ENCODE assay signal across 8 mouse cellular contexts in the genomic region with DNA sequence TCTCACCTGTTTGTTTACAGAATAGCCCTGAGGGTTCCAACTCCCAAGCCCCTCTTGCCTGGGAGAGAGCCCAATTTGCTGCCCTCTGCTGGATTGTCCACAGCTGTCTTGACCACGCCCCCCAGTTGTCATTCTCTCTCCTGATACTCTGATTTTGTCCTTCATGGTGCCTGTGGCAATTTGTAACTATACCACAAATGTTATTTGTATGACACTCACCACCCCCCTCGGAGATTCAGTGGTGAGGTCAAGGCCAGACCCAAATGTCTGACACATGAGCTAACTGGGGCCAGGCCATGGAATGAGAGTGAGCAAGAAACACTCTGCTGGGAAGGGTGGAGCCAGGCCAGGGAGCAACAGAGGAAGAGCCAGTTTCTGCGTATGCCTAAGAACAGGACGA. TPM values are rescaled to one million over a fixed set of nuclear protein-coding genes. Genes with fewer than 3 reads are reported as not detected.
DNase-seq lines count a peak whose midpoint lies in the region; ATAC-seq and TF ChIP-seq lines count a peak whose summit lies in the region.

No protein-coding gene starts in this region.

- no peak overlapping the region for H3K4me3 ChIP-seq in heart, postnatal 0 days (ENCODE audit: low read depth, low read length)
- no peak overlapping the region for H3K4me3 ChIP-seq in heart, embryonic 10.5 days
- H3K4me3 ChIP-seq in heart, embryonic 12.5 days: no peak overlapping the region

- H3K4me1 ChIP-seq in heart, postnatal 0 days (ENCODE audit: control insufficient read depth, insufficient read depth): no peaks in the 10 kb centered on the region
- H3K4me1 ChIP-seq in heart, embryonic 10.5 days: peaks cover 23% of the 10 kb centered on the region
- H3K4me1 ChIP-seq in heart, embryonic 12.5 days (replicated peaks): peaks cover 12% of the 10 kb centered on the region

- 37% methylated on average over 4 of the region's 4 CpGs for WGBS in heart, postnatal 0 days
- 31% methylated on average over 4 of the region's 4 CpGs for WGBS in heart, embryonic 10.5 days
- WGBS in heart, embryonic 12.5 days: 35% methylated on average over 4 of the region's 4 CpGs

- peak; percentile 68 for ATAC-seq in heart, postnatal 0 days (ENCODE audit: insufficient read depth, low read depth)
- ATAC-seq in heart, embryonic 12.5 days (ENCODE audit: insufficient number of reproducible peaks, low FRiP score): no peak

- no peaks in the 10 kb centered on the region for H3K36me3 ChIP-seq in heart, postnatal 0 days (replicated peaks; ENCODE audit: control insufficient read depth, insufficient read depth, low read length)
- peaks cover 18% of the 10 kb centered on the region for H3K36me3 ChIP-seq in heart, embryonic 10.5 days
- peaks cover 14% of the 10 kb centered on the region for H3K36me3 ChIP-seq in heart, embryonic 12.5 days

- H3K4me2 ChIP-seq in heart, postnatal 0 days (ENCODE audit: low read depth, low read length): no peak overlapping the region
- no peak overlapping the region for H3K4me2 ChIP-seq in heart, embryonic 12.5 days

- TF ChIP-seq EP300 in heart, postnatal 0 days (IDR thresholded peaks at IDR 0.05; ENCODE audit: low read depth): no peak

- peak; percentile 55 for TF ChIP-seq CTCF in heart, postnatal 0 days (IDR thresholded peaks at IDR 0.05; ENCODE audit: low read depth)

- H3K9me3 ChIP-seq in heart, postnatal 0 days (replicated peaks; ENCODE audit: control insufficient read depth, low read length): peaks cover 5% of the 10 kb centered on the region; the same call in 1 of the 2 replicates
- peaks cover 6% of the 10 kb centered on the region; the same call in 1 of the 2 replicates for H3K9me3 ChIP-seq in heart, embryonic 10.5 days
- peaks cover 15% of the 10 kb centered on the region for H3K9me3 ChIP-seq in heart, embryonic 12.5 days (replicated peaks)

- no peak for DNase-seq in heart, postnatal 0 days (ENCODE audit: low spot score)
- DNase-seq in heart, embryonic 10.5 days (ENCODE audit: low spot score): no peak
- peak; percentile 41 for DNase-seq in urinary bladder, postnatal 14 days (ENCODE audit: low spot score)
- no peak for DNase-seq in urinary bladder, postnatal 10 days (ENCODE audit: low spot score)
- DNase-seq in fibroblast of lung, adult 2 months (ENCODE audit: low read depth): peak; percentile 19
- DNase-seq in lung, postnatal 36 days: peak; percentile 45
- DNase-seq in ovary, adult 18-20 months (ENCODE audit: low spot score): no peak

- no peaks in the 10 kb centered on the region for H3K27me3 ChIP-seq in heart, postnatal 0 days (ENCODE audit: control insufficient read depth, insufficient read depth, low read length)
- H3K27me3 ChIP-seq in heart, embryonic 10.5 days (ENCODE audit: insufficient read depth, poor library complexity, severe bottlenecking): 0 out of 2 replicates have a peak, but pooled peaks cover 2% of the 10 kb centered on the region
- peaks cover 12% of the 10 kb centered on the region for H3K27me3 ChIP-seq in heart, embryonic 12.5 days (replicated peaks)

- no peak overlapping the region for H3K9ac ChIP-seq in heart, postnatal 0 days (replicated peaks; ENCODE audit: low read depth, low read length)
- H3K9ac ChIP-seq in heart, embryonic 12.5 days: no peak overlapping the region

- H3K27ac ChIP-seq in heart, postnatal 0 days (ENCODE audit: low read depth): no peak overlapping the region
- H3K27ac ChIP-seq in heart, embryonic 10.5 days: no peak overlapping the region
- no peak overlapping the region for H3K27ac ChIP-seq in heart, embryonic 12.5 days (ENCODE audit: poor library complexity, severe bottlenecking)

RNA-seq across cellular contexts. Expression of a gene that starts 4.7 kb away (rescaled TPM):
- 1.1 and 8.1 TPM in 2 replicates for total RNA-seq in heart, postnatal 0 days (2014; rRNA removed; ENCODE audit: low replicate concordance)
- polyA plus RNA-seq in heart, postnatal 0 days (2015; fragmentation: Nextera tagmentation; extraction: Ambion mirVana): 10.4 and 13.8 TPM in 2 replicates
- polyA plus RNA-seq in heart, embryonic 10.5 days (2016; fragmentation: Nextera tagmentation; extraction: Ambion mirVana): 0.39 and 0.81 TPM in 2 replicates
- polyA plus RNA-seq in heart, embryonic 12.5 days (2016; fragmentation: Nextera tagmentation; extraction: Ambion mirVana): 1.1 TPM in 2 replicates

RNA-seq across cellular contexts. Expression of a gene that starts 7.6 kb away (rescaled TPM):
- 0.23 and 4.6 TPM in 2 replicates for total RNA-seq in heart, postnatal 0 days (2014; rRNA removed; ENCODE audit: low replicate concordance)
- polyA plus RNA-seq in heart, postnatal 0 days (2015; fragmentation: Nextera tagmentation; extraction: Ambion mirVana): 2.5 and 2.6 TPM in 2 replicates
- polyA plus RNA-seq in heart, embryonic 10.5 days (2016; fragmentation: Nextera tagmentation; extraction: Ambion mirVana): 0.84 and 1.1 TPM in 2 replicates
- polyA plus RNA-seq in heart, embryonic 12.5 days (2016; fragmentation: Nextera tagmentation; extraction: Ambion mirVana): 0.58 and 0.72 TPM in 2 replicates

RNA-seq across cellular contexts. Expression of a gene that starts 15.4 kb away (rescaled TPM):
- not detected in 2 replicates for total RNA-seq in heart, postnatal 0 days (2014; rRNA removed; ENCODE audit: low replicate concordance)
- 0.16 TPM in 1 of 2 replicates, not detected in the other for polyA plus RNA-seq in heart, postnatal 0 days (2015; fragmentation: Nextera tagmentation; extraction: Ambion mirVana)
- 0.23 and 0.48 TPM in 2 replicates for polyA plus RNA-seq in heart, embryonic 10.5 days (2016; fragmentation: Nextera tagmentation; extraction: Ambion mirVana)
- polyA plus RNA-seq in heart, embryonic 12.5 days (2016; fragmentation: Nextera tagmentation; extraction: Ambion mirVana): not detected in 2 replicates

RNA-seq across cellular contexts. Expression of a gene that starts 28.8 kb away (rescaled TPM):
- total RNA-seq in heart, postnatal 0 days (2014; rRNA removed; ENCODE audit: low replicate concordance): not detected in 2 replicates
- polyA plus RNA-seq in heart, postnatal 0 days (2015; fragmentation: Nextera tagmentation; extraction: Ambion mirVana): 0.40 and 1.3 TPM in 2 replicates
- not detected in 2 replicates for polyA plus RNA-seq in heart, embryonic 10.5 days (2016; fragmentation: Nextera tagmentation; extraction: Ambion mirVana)
- polyA plus RNA-seq in heart, embryonic 12.5 days (2016; fragmentation: Nextera tagmentation; extraction: Ambion mirVana): not detected in 2 replicates

RNA-seq across cellular contexts. Expression of a gene that starts 29.5 kb away (rescaled TPM):
- 228 and 261 TPM in 2 replicates for total RNA-seq in heart, postnatal 0 days (2014; rRNA removed; ENCODE audit: low replicate concordance)
- 283 and 304 TPM in 2 replicates for polyA plus RNA-seq in heart, postnatal 0 days (2015; fragmentation: Nextera tagmentation; extraction: Ambion mirVana)
- 183 and 189 TPM in 2 replicates for polyA plus RNA-seq in heart, embryonic 10.5 days (2016; fragmentation: Nextera tagmentation; extraction: Ambion mirVana)
- polyA plus RNA-seq in heart, embryonic 12.5 days (2016; fragmentation: Nextera tagmentation; extraction: Ambion mirVana): 158 and 165 TPM in 2 replicates

Comparison
In these comparisons a context has a peak if more than half of its experiments do, and no peak if none do; other contexts are left out.
1. DNase-seq: peak in urinary bladder, postnatal 14 days (single experiment), fibroblast of lung, adult 2 months (single experiment) and lung, postnatal 36 days (single experiment); none in heart, postnatal 0 days (single experiment), heart, embryonic 10.5 days (single experiment), urinary bladder, postnatal 10 days (single experiment) and ovary, adult 18-20 months (single experiment).